Mouse (Mus musculus): Measurements from ENCODE around the gene Cgnl1.

GRCm38 (mm10) chr9:71625961-71626360 is 145.4 kb downstream of the Cgnl1 start:
- TF ChIP-seq CTCF (conservative IDR thresholded peaks at IDR 0.05 in 1 of 2, IDR thresholded peaks at IDR 0.05 in 1 of 2; ENCODE audit: low read depth in 2 of 2, low read length in 2 of 2) (no peak), KAT2A (IDR thresholded peaks at IDR 0.05; ENCODE audit: insufficient replicate concordance, low read length) (no peak), EP300 (IDR thresholded peaks at IDR 0.05; ENCODE audit: low read length) (no peak), POLR2A (IDR thresholded peaks at IDR 0.05; ENCODE audit: low read depth, low read length) (no peak), MEF2A (IDR thresholded peaks at IDR 0.05; ENCODE audit: borderline replicate concordance, low read depth, low read length) (no peak), ZKSCAN1 (IDR thresholded peaks at IDR 0.05; ENCODE audit: borderline replicate concordance, low read depth, low read length) (no peak), ZMIZ1 (IDR thresholded peaks at IDR 0.05; ENCODE audit: low read depth, low read length) (no peak), JUND (conservative IDR thresholded peaks at IDR 0.05; ENCODE audit: low read depth, low read length) (no peak), IRF4 (IDR thresholded peaks at IDR 0.05; ENCODE audit: low read depth, low read length) (no peak), UBTF (IDR thresholded peaks at IDR 0.05; ENCODE audit: low read depth, low read length) (no peak), MAFK (IDR thresholded peaks at IDR 0.05; ENCODE audit: insufficient replicate concordance, low read length) (no peak)
